ENCODE assay signal across 13 mouse cellular contexts in the genomic region with DNA sequence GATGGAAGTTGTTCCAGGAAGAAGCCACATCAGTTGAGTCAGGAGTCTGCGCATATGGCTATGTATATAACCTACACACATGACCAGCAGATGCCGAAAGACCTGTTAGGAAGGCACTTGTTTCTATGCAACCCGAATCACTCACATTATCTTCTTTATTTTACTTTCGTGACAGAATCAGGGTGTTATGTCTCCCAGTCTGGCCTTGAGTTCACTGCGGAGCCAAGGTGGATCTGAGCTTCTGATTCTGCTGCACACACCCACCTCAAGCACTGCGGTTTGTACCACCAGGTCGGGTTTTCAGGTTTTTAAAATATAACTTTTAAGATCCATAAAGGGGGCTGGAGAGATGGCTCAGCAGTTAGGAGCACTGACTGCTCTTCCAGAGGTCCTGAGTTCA.
"Had no signal": no experiment of that assay in that cellular context is flagged by ENCODE, and none has a peak within 500 bp of the region (broad histone marks: within the 10 kb centered on the region; RNA-seq: fewer than 3 reads in every experiment).

No protein-coding gene starts in this region.

- H3K36me3 ChIP-seq: neural tube, embryonic 13.5 days; neural tube, embryonic 15.5 days; stomach, embryonic 15.5 days had no signal

- H3K4me2 ChIP-seq: neural tube, embryonic 13.5 days; neural tube, embryonic 15.5 days; stomach, embryonic 15.5 days had no signal

- DNase-seq: retina, postnatal 1 day; right cerebral cortex, postnatal 4 days; spleen, adult 18-20 months; thymus, adult 18-20 months; thymus, adult 2 months; thymus, postnatal 14 days; thymus, postnatal 25 days; thymus, postnatal 36 days; thymus, postnatal 4 days had no signal

- H3K4me3 ChIP-seq: neural tube, embryonic 13.5 days; neural tube, embryonic 15.5 days; stomach, embryonic 15.5 days had no signal

- H3K9me3 ChIP-seq: neural tube, embryonic 13.5 days; neural tube, embryonic 15.5 days; stomach, embryonic 15.5 days had no signal

- H3K27me3 ChIP-seq: neural tube, embryonic 13.5 days; neural tube, embryonic 15.5 days; stomach, embryonic 15.5 days had no signal

- H3K9ac ChIP-seq: neural tube, embryonic 13.5 days; neural tube, embryonic 15.5 days; stomach, embryonic 15.5 days had no signal

- H3K27ac ChIP-seq: neural tube, embryonic 13.5 days; neural tube, embryonic 15.5 days; stomach, embryonic 15.5 days; stomach, postnatal 0 days had no signal
